Mouse (Mus musculus) megakaryocyte progenitor cell, adult 5-6 weeks (primary cell): Measurements from ENCODE around the gene Ndufaf8. TPM values are rescaled to one million over a fixed set of nuclear protein-coding genes. Genes with fewer than 3 reads are reported as not detected.

Experiments
- ATAC-seq: replicated peaks from 2 replicates; pipeline ENCODE4 v1.8.0; 2016; ENCODE audit warnings: mild to moderate bottlenecking, moderate TSS enrichment, inconsistent platforms; ENCODE audit not compliant: poor library complexity
- total RNA-seq, 2 experiments: library from RNA; stranded (forward) in 1 of 2; stranded (reverse) in 1 of 2; fragments of 157-497, 149-512 nt in 1 of 2; fragments of 200-1000 nt in 1 of 2; gene quantifications; 2 replicates each; pipeline versions ENCODE4 v1.2.3 to v1.2.4; 2015 to 2017

Gene Ndufaf8
- total RNA-seq, 2 experiments from 2014 or later = 20.0 to 24.5 TPM

DNA sequence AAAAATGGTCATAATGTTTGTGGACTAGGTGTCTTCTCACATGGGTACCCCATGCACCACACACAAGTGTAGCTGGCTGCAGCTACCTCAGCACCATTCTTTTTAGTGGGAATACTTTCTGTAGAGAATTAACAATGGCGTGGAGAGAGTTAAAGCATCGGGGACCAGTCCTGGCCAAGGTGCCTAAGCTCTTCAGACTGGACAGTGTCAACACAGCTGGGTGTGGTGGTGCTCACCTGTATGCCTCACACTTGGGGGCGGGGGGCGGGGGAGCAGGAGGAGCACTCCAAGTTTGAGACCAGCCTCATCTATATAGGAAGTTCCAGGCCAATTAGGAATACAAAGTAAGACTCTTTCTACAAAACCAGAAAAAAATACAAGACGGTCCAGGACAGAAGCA is 35.4 kb downstream of the Ndufaf8 start:
- no peak for ATAC-seq

GRCm38 (mm10) chr11:120134847-120135530 is 36.3 kb downstream of the Ndufaf8 start:
- ATAC-seq = no peak

DNA sequence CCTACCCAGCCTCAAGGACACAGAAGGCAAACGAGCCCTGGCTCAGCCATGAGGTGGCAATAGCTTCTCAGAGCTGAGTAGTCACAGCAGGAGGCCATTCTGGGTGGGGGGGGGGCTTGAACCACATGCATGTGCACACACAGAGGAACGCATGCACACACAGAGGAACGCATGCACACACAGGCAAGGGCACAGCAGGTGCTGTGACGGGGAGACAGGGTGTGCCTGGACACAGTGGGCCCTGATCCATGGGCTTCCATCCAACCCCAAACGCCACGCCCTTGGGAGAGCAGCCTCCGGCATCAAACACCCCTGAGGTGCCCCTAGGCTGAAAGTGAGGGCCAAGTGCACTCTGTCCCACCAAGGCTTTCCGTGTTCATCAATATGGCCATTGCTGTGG is 37.5 kb downstream of the Ndufaf8 start:
- ATAC-seq = no peak

- peak; percentile 89 for ATAC-seq
Measured at GRCm38 (mm10) chr11:120136796-120137624, 38.3 kb downstream of the Ndufaf8 start.

GRCm38 (mm10) chr11:120137625-120138004 is 38.9 kb downstream of the Ndufaf8 start:
- no peak for ATAC-seq

DNA sequence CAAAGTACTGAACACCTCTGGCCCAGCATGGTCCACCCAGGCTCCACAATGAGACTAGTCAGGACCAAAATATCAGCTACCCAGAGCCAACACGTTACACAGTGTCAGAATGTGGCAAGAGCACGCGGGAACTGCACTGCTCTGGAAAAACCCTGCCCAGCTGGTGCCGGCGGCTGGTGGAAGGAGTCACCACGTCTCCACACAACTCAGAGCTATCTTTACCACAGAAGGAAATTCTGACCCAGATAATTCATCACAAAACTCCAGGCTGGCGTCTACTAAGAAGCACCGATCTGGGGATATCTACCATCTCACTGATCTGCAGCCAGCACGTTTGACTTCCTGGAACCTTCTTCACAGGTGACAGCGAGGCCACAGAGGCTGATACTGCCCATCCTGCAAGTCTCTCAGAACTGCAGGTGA is 40.6 kb downstream of the Ndufaf8 start:
- 0 out of 2 replicates have a peak, but pooled peaks have one; percentile 10 for ATAC-seq

DNA sequence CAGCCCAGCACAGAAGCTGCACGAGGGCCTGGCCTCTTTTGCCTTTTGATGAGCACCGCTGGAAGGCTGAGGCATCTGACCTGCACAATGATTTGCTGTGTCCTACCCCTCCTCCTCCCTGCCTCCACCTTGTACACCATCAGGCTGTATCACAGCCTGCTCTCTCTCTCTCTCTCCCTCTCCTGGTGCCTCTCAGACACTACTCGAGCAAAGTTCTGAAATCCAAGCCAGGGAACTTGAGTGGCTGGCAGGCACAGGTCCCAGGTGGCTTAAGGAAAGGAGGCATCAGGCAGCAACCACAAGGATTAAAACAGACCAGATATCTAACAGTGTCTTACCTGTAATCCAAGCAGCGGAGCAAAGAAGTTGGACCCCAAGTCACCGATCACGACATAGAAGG is 41.5 kb downstream of the Ndufaf8 start:
- no peak for ATAC-seq

- peak; percentile 81 for ATAC-seq
Measured at GRCm38 (mm10) chr11:120142601-120143051, 43.9 kb downstream of the Ndufaf8 start.

DNA sequence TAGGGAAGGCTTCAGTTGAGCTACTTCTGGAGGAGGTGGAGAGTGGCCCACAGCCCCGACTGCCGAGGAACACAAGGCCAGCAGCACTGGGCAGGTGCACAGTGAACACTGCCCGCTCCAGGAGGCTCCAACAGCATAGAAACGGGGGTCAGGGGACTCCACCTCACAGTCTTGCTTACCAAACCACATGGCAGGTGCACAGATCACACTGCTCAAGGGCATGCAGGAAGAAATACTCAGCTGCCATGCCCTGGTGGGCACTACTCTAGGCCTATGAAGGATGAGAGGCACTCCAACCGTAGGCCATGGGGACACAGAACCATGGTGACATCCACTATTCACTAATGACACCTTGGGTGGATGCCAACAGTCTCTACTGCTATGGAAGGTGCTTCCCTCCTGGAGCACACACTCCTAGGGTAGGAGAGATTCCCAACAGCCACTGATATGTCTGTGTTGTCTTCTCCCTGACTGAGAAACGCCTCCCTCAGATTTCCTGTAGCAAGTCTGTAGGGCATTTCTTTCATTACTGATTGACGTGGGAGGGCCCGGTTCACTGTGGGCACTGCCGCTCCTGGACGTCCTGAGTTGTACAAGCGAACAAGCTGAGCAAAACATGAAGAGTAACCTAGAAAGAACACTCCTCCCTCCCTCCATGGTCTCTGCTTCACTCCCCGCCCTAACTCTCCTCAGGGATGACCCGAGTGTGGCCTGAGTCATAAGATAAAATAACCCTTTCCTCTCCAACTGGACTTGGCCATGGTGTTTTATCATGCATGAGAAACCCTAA is 45.2 kb downstream of the Ndufaf8 start:
- no peak for ATAC-seq

GRCm38 (mm10) chr11:120148201-120148855 is 49.6 kb downstream of the Ndufaf8 start:
- ATAC-seq = no peak

DNA sequence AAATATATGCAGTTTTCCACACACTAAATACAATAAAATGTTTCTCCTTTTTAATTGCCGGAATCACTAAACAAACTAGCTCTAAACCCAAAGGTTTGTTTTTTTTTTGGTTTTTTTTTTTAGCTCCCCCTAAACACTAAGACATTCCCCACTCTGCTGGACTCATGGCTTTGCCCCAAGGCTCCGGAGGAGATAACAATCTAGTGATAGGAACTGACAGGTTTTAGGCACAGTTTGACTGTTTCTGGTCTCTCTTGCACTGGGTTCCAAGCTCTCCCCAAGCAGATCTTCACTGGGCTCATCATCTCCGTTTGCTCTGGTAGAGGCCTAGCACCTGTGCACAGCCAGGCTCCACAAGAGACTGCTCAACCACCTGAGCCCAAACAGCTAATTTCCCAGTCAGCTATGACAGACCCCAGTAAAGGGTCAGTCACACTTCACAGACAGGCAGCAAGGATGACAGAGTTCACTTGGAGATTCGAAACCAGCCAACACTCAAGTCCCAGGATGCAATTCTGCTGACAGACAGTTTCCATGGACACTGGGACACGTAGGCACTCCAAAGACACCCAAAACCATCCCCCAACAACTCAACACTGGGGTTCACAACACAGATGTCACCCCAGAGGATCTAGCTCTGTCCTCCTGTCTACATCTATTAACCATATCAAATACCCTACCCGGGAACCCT is 50.9 kb downstream of the Ndufaf8 start:
- 0 out of 2 replicates have a peak, but pooled peaks have one; percentile 9 for ATAC-seq

Other genes with a start within 250 kb of the Ndufaf8 start
- 15.9 and 16.2 TPM in 2 replicates for gene Chmp6, start 185.5 kb upstream of the Ndufaf8 start, total RNA-seq (2015)
- gene Chmp6, start 185.5 kb upstream of the Ndufaf8 start, total RNA-seq (2017) = 33.4 and 34.8 TPM in 2 replicates
- gene Baiap2, start 156.2 kb upstream of the Ndufaf8 start, total RNA-seq (2015) = 4.4 and 4.8 TPM in 2 replicates
- gene Baiap2, start 156.2 kb upstream of the Ndufaf8 start, total RNA-seq (2017) = 5.5 and 6.8 TPM in 2 replicates
- 4.7 and 6.3 TPM in 2 replicates for gene Aatk, start 51.8 kb upstream of the Ndufaf8 start, total RNA-seq (2015)
- gene Aatk, start 51.8 kb upstream of the Ndufaf8 start, total RNA-seq (2017) = 5.6 and 6.3 TPM in 2 replicates
- gene Cep131, start 12.1 kb upstream of the Ndufaf8 start, total RNA-seq (2015) = 5.1 and 5.2 TPM in 2 replicates
- 12.3 and 19.3 TPM in 2 replicates for gene Cep131, start 12.1 kb upstream of the Ndufaf8 start, total RNA-seq (2017)
- 8.3 and 10.3 TPM in 2 replicates for gene Tepsin, start 197 bp upstream of the Ndufaf8 start, total RNA-seq (2015)
- 8.3 and 8.8 TPM in 2 replicates for gene Tepsin, start 197 bp upstream of the Ndufaf8 start, total RNA-seq (2017)
- 31.6 and 33.3 TPM in 2 replicates for gene Slc38a10, start 52.4 kb downstream of the Ndufaf8 start, total RNA-seq (2015)
- 40.2 and 41.2 TPM in 2 replicates for gene Slc38a10, start 52.4 kb downstream of the Ndufaf8 start, total RNA-seq (2017)
- gene Bahcc1, start 134.0 kb downstream of the Ndufaf8 start, total RNA-seq (2015) = 12.1 and 17.2 TPM in 2 replicates
- 3.9 and 5.4 TPM in 2 replicates for gene Bahcc1, start 134.0 kb downstream of the Ndufaf8 start, total RNA-seq (2017)
- 1,607 and 1,783 TPM in 2 replicates for gene Actg1, start 249.6 kb downstream of the Ndufaf8 start, total RNA-seq (2015)
- gene Actg1, start 249.6 kb downstream of the Ndufaf8 start, total RNA-seq (2017) = 724 and 844 TPM in 2 replicates